Mouse (Mus musculus) layer of hippocampus, adult 2 months (tissue): ENCODE results near the gene Tcf15. TPM values are rescaled to one million over a fixed set of nuclear protein-coding genes. Genes with fewer than 3 reads are reported as not detected.

Source experiments
- DNase-seq, 2 experiments: peaks; one replicate each; pipeline ENCODE4 v3.0.0; 2022; ENCODE audit warnings: low spot score in 2 of 2
- H3K27ac ChIP-seq: fragments of 200-600 bp; 2 replicates; pipeline ENCODE4 v1.8.1; 2022
- H3K4me3 ChIP-seq: fragments of 200-600 bp; 2 replicates; pipeline ENCODE4 v1.8.1; 2022; ENCODE audit warnings: mild to moderate bottlenecking
- CTCF ChIP-seq: fragments of 200-600 bp; conservative IDR thresholded peaks from 2 replicates; pipeline ENCODE4 v1.8.1; 2022; ENCODE audit warnings: antibody characterized with exemption, mild to moderate bottlenecking, moderate library complexity
- total RNA-seq, 2 experiments: library from RNA; stranded (reverse); gene quantifications; 2 replicates each; pipeline ENCODE4 v1.2.3; 2021

The Tcf15 gene
- total RNA-seq, 2 experiments from 2014 or later: 2.7 to 5.1 TPM

GRCm38 (mm10) chr2:152189640-152190039, 46.3 kb downstream of the Tcf15 start:
- no peak for TF ChIP-seq CTCF
- Histone ChIP-seq H3K4me3 (no peak overlapping the region), H3K27ac (no peak overlapping the region)
- no peak for DNase-seq

DNA sequence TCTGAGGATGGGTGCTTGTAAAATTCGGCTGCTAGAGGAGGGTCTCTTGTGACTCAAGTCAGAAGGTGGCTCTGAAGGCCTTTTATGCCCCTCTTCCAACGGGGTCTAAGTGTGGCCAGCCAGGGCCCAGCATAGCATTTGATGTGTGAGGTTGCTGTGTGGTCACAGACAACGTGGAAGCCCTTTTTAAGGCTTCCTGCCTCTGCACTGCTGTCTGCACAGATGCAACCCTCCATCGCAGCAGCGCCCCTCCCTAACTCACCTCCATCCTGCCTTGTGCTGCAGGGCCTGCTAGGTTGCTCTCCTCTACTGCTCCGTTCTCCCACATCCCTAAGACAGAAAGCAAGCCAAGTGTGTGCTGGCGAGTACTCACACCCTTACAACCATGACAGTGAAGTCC, 46.8 kb downstream of the Tcf15 start:
- DNase-seq: no peak
- no peak overlapping the region for H3K27ac ChIP-seq
- H3K4me3 ChIP-seq: no peak overlapping the region
- TF ChIP-seq CTCF: no peak

GRCm38 (mm10) chr2:152192591-152193345, 49.4 kb downstream of the Tcf15 start:
- no peak for DNase-seq
- no peak for TF ChIP-seq CTCF
- H3K4me3 ChIP-seq: no peak overlapping the region
- no peak overlapping the region for H3K27ac ChIP-seq

DNA sequence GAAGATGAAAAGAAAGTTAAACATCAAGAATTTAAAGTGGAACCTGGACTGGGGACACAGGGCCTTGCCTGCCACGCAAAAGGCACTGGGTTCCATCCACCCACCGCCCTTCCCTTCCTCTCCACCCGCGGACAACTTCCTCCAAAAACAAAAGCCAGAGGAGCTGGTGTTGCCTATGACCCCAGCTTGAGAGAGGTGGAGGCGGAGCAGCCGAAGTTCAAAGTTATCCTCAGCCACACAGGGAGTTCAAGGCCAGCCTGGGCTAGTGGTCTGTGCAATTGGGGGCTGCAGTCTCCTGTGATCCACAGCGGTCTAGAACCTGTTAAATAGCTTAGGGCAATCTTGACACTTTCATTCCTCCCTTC, 50.0 kb downstream of the Tcf15 start:
- no peak for DNase-seq
- H3K4me3 ChIP-seq: no peak overlapping the region
- no peak overlapping the region for H3K27ac ChIP-seq
- no peak for TF ChIP-seq CTCF

GRCm38 (mm10) chr2:152194586-152194985, 51.2 kb downstream of the Tcf15 start:
- Histone ChIP-seq H3K27ac (no peak overlapping the region), H3K4me3 (no peak overlapping the region)
- TF ChIP-seq CTCF: no peak
- no peak for DNase-seq

GRCm38 (mm10) chr2:152196896-152197295, 53.5 kb downstream of the Tcf15 start:
- DNase-seq: no peak
- TF ChIP-seq CTCF: no peak
- Histone ChIP-seq H3K27ac (no peak overlapping the region), H3K4me3 (no peak overlapping the region)

DNA sequence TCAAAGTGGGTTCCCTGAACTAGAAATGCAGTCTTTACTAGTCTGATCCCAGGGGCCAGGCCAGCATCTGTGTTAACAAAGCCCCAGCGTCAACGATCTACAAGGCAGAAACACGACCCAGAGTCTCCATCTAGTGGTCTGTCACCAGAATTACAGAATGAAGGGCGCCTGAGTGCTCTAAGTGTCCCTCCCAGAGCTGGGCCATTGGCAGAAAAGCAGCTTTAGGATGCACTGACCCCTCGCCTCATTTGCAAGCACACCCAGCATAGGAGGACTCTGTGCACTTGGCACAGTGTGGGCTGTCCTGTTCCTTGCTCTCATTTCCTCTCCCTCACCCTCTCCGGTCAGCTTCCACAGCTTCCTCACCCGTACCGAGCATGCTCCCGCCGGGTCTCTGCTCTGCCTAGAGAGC, 53.9 kb downstream of the Tcf15 start:
- TF ChIP-seq CTCF: peak; percentile 94
- Histone ChIP-seq H3K27ac (no peak overlapping the region), H3K4me3 (no peak overlapping the region)
- peak; percentile 70 to 77 for DNase-seq

Other genes starting within 250 kb of the Tcf15 start
- under 1 TPM in 1 of 2 experiments, not detected in 1; 0.20 TPM for gene Angpt4, start 232.4 kb upstream of the Tcf15 start, total RNA-seq
- gene Fam110a, start 163.3 kb upstream of the Tcf15 start, total RNA-seq: 1 to 10 TPM; 7.8 to 8.0 TPM
- 1 to 10 TPM; 2.8 to 2.9 TPM for gene Slc52a3, start 147.1 kb upstream of the Tcf15 start, total RNA-seq
- 10 to 100 TPM; 24.4 to 25.4 TPM for gene Scrt2, start 62.0 kb upstream of the Tcf15 start, total RNA-seq
- gene Srxn1, start 38.0 kb upstream of the Tcf15 start, total RNA-seq: 10 to 100 TPM; 76.0 to 80.6 TPM
- 10 to 100 TPM; 95.3 to 97.7 TPM for gene Csnk2a1, start 83.3 kb downstream of the Tcf15 start, total RNA-seq
- 10 to 100 TPM; 51.1 to 54.6 TPM for gene Tbc1d20, start 150.3 kb downstream of the Tcf15 start, total RNA-seq
- 100 to 1,000 TPM; 103 to 125 TPM for gene Rbck1, start 189.1 kb downstream of the Tcf15 start, total RNA-seq
- gene Trib3, start 200.5 kb downstream of the Tcf15 start, total RNA-seq: under 1 TPM; 0.41 to 0.54 TPM
- 10 to 100 TPM; 66.3 to 83.0 TPM for gene Nrsn2, start 233.1 kb downstream of the Tcf15 start, total RNA-seq